Mouse (Mus musculus): ENCODE results near the gene Unk.
A peak's percentile ranks its signal among the peaks of the same experiment; 100 is the strongest.

DNA sequence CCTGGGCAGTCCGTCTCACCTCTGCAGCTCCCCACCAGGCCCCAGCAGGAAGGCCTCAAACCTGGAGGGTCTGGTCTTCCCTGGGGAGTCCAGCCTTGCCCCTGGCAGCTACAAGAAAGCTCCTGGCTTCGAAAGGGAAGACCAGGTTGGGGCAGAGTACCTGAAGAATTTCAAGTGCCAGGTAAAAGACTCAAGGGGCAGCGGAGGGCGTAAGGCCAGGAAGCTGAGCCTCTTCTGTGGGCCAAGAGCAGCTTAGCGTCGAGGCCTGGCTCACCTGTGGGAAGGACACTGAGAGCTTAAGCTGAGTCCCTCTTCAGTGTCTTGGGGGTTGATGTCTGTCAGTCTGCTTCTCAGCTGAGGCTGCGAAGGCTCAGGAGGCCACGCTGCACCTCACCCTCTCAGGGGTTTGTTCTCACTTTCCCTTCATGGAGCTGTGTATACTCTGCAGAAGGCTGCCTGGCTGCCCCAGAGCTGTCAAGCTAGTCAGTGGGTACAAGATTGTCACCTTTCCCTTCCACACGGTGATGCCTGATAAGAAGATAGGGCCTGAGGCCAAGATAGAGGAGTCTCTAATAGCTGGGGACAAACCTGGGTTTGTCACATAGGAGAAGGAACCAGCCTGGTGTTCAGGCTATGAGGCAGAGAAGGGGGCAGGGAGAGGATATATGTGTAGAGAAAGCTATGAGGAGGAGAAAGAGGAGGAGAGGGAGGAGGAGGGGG lies 23.5 kb downstream of the Unk start:
- TF ChIP-seq CTCF (IDR thresholded peaks at IDR 0.05 in 2 of 3, conservative IDR thresholded peaks at IDR 0.05 in 1 of 3; ENCODE audit: control insufficient read depth in 1 of 3, insufficient read depth in 1 of 3, low read depth in 2 of 3, low read length in 3 of 3, poor library complexity in 1 of 3, severe bottlenecking in 1 of 3) (no peak), SMC3 (IDR thresholded peaks at IDR 0.05; ENCODE audit: low read depth, low read length) (no peak), USF1 (IDR thresholded peaks at IDR 0.05; ENCODE audit: low read depth, low read length) (no peak), TBP (IDR thresholded peaks at IDR 0.05; ENCODE audit: low read depth, low read length) (peak; percentile 92), BHLHE40 (IDR thresholded peaks at IDR 0.05; ENCODE audit: borderline replicate concordance, low read depth, low read length) (peak; percentile 53; the same call in 1 of the 2 replicates), POLR2A (IDR thresholded peaks at IDR 0.05; ENCODE audit: control insufficient read depth in 1 of 2, insufficient read depth in 1 of 2, low read depth in 1 of 2, low read length in 2 of 2, poor library complexity in 1 of 2) (no peak)

All from MEL (cell line).